Mouse (Mus musculus): ENCODE results near the gene 1810055G02Rik.

- TF ChIP-seq CTCF (IDR thresholded peaks at IDR 0.05; ENCODE audit: control insufficient read depth, insufficient read depth, insufficient read length) (no peak), USF1 (IDR thresholded peaks at IDR 0.05; ENCODE audit: low read depth) (no peak), CEBPB (IDR thresholded peaks at IDR 0.05; ENCODE audit: low read depth) (no peak), MAX (IDR thresholded peaks at IDR 0.05) (peak; percentile 88)
Observed at GRCm38 (mm10) chr19:3708078-3709012, at the start of gene 1810055G02Rik.
